Mouse (Mus musculus): Measurements from ENCODE around the gene Fam204a.

DNA sequence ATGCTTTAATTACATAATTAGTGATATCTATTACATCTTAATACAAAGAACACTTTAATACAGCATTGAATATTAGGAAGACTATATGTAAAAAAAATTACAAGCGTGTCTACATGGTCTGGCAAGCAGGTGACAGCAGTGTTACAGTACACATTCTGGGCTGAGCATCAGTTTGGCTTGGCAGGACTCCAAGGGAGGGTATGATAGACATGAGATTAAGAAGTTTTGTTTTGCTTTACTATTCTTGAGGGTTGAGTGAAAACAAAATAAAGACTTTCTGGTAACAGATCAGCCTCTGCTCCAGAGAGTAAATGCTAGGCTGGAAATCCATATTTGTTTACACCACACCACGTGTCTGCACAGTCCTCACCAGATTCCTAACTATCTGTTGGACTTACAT is 8.5 kb downstream of the Fam204a start:
- TF ChIP-seq POLR2AphosphoS5 (IDR thresholded peaks at IDR 0.05; ENCODE audit: insufficient replicate concordance, low read depth, low read length), result no peak
- TF ChIP-seq CTCF (IDR thresholded peaks at IDR 0.05; ENCODE audit: low read depth, low read length), result no peak
